Mouse (Mus musculus): ENCODE results near the gene Popdc2. TPM values are rescaled to one million over a fixed set of nuclear protein-coding genes. Genes with fewer than 3 reads are reported as not detected.
A peak's percentile ranks its signal among the peaks of the same experiment; 100 is the strongest.

Gene Popdc2
- total RNA-seq, 2 experiments from 2014 or later, result 1.3 to 1.8 TPM

GRCm38 (mm10) chr16:38400311-38400960 lies 38.4 kb downstream of the Popdc2 start:
- peak; percentile 25 to 47 for DNase-seq

GRCm38 (mm10) chr16:38401468-38401867 lies 39.5 kb downstream of the Popdc2 start:
- no peak for DNase-seq

- no peak for DNase-seq
These were observed 41.6 kb downstream of the Popdc2 start for GRCm38 (mm10) chr16:38403639-38404038.

GRCm38 (mm10) chr16:38406293-38406692 lies 44.3 kb downstream of the Popdc2 start:
- no peak for DNase-seq

GRCm38 (mm10) chr16:38406708-38407107 lies 44.7 kb downstream of the Popdc2 start:
- no peak for DNase-seq

- no peak for DNase-seq
These were observed 45.6 kb downstream of the Popdc2 start for GRCm38 (mm10) chr16:38407584-38407983.

GRCm38 (mm10) chr16:38408416-38408815 lies 46.4 kb downstream of the Popdc2 start:
- no peak for DNase-seq

GRCm38 (mm10) chr16:38414953-38415352 lies 52.9 kb downstream of the Popdc2 start:
- no peak for DNase-seq

GRCm38 (mm10) chr16:38425374-38425773 lies 63.4 kb downstream of the Popdc2 start:
- no peak for DNase-seq

- DNase-seq, result no peak
These were observed 63.8 kb downstream of the Popdc2 start for GRCm38 (mm10) chr16:38425799-38426198.

Other genes starting within 250 kb of the Popdc2 start
- not detected for gene Nr1i2, start 67.4 kb upstream of the Popdc2 start, total RNA-seq (2021)
- gene Maats1, start 20.1 kb upstream of the Popdc2 start, total RNA-seq (2021), result under 1 TPM; 0.66 to 0.70 TPM
- gene Cox17, start 15.2 kb upstream of the Popdc2 start, total RNA-seq (2021), result 100 to 1,000 TPM; 288 to 296 TPM
- gene Gm21987, start 15.2 kb upstream of the Popdc2 start, total RNA-seq (2021), result under 1 TPM in 1 of 2 experiments, not detected in 1; 0.95 TPM
- gene Pla1a, start 70.9 kb downstream of the Popdc2 start, total RNA-seq (2021), result 10 to 100 TPM; 16.4 to 45.3 TPM
- 10 to 100 TPM; 47.3 to 54.0 TPM for gene Adprh, start 90.5 kb downstream of the Popdc2 start, total RNA-seq (2021)
- gene Cd80, start 93.4 kb downstream of the Popdc2 start, total RNA-seq (2021), result under 1 TPM; 0.53 to 0.79 TPM
- gene Timmdc1, start 160.5 kb downstream of the Popdc2 start, total RNA-seq (2021), result 10 to 100 TPM; 46.1 to 47.8 TPM
- gene Poglut1, start 188.0 kb downstream of the Popdc2 start, total RNA-seq (2021), result 10 to 100 TPM; 31.3 to 31.7 TPM
- 10 to 100 TPM; 77.5 to 85.4 TPM for gene Tmem39a, start 196.5 kb downstream of the Popdc2 start, total RNA-seq (2021)